8 mouse cellular contexts compared by ENCODE assay signal in genomic region chr4:132211091-132211942, GRCm38 (mm10). TPM values are rescaled to one million over a fixed set of nuclear protein-coding genes. Genes with fewer than 3 reads are reported as not detected.
A peak's percentile ranks its signal among the peaks of the same experiment; 100 is the strongest.
DNase-seq lines count a peak whose midpoint lies in the region; ATAC-seq and TF ChIP-seq lines count a peak whose summit lies in the region.

No protein-coding gene starts in this region.

- H3K4me1 ChIP-seq in intestine, embryonic 14.5 days (replicated peaks; ENCODE audit: control insufficient read depth, insufficient read depth, low read length): peaks cover 18% of the 10 kb centered on the region
- H3K4me1 ChIP-seq in lung, embryonic 14.5 days (ENCODE audit: insufficient read depth): no peaks in the 10 kb centered on the region

- under 1% methylated on average over 75 of the region's 89 CpGs for WGBS in intestine, embryonic 14.5 days
- WGBS in lung, embryonic 14.5 days: under 1% methylated on average over 79 of the region's 89 CpGs

- intact Hi-C loops in left cerebral cortex, postnatal 4 days (cut with DNase I): no loop called here
- intact Hi-C loops in gastrocnemius, adult 2 months (cut with DNase I): no loop called here

- DNase-seq in left cerebral cortex, postnatal 4 days: peak; percentile 27
- no peak for DNase-seq in left cerebral cortex, adult 11 months (ENCODE audit: low spot score)
- DNase-seq in cerebellum, adult 18-20 months: peak; percentile 4 to 19
- DNase-seq in gastrocnemius, adult 2 months: peak; percentile 45
- peak; percentile 76 for DNase-seq in intestine, embryonic 14.5 days (ENCODE audit: low spot score)
- DNase-seq in lung, embryonic 14.5 days: peak; percentile 42
- DNase-seq in retina, embryonic 14.5 days (ENCODE audit: low spot score): peak; percentile 21
- DNase-seq in urinary bladder, postnatal 36 days (ENCODE audit: low spot score in 2 of 2): peak; percentile 15 to 18

- H3K27ac ChIP-seq in gastrocnemius, adult 2 months: peak overlapping the region; percentile 99
- H3K27ac ChIP-seq in intestine, embryonic 14.5 days (ENCODE audit: low read depth): peak overlapping the region; percentile 93
- peak overlapping the region; percentile 93 for H3K27ac ChIP-seq in lung, embryonic 14.5 days (ENCODE audit: low read depth)

- H3K36me3 ChIP-seq in intestine, embryonic 14.5 days (ENCODE audit: control insufficient read depth, insufficient read depth, low read length): peaks cover 33% of the 10 kb centered on the region
- H3K36me3 ChIP-seq in lung, embryonic 14.5 days (ENCODE audit: insufficient read depth): peaks cover 38% of the 10 kb centered on the region

- no peaks in the 10 kb centered on the region for H3K27me3 ChIP-seq in intestine, embryonic 14.5 days (replicated peaks; ENCODE audit: control insufficient read depth, insufficient read depth, low read length)
- H3K27me3 ChIP-seq in lung, embryonic 14.5 days (ENCODE audit: insufficient read depth, low read length): no peaks in the 10 kb centered on the region

- TF ChIP-seq CTCF in gastrocnemius, adult 2 months (IDR thresholded peaks at IDR 0.05): no peak
- TF ChIP-seq CTCF in lung, embryonic 14.5 days (IDR thresholded peaks at IDR 0.05; ENCODE audit: low read depth): no peak

- ATAC-seq in intestine, embryonic 14.5 days (replicated peaks; ENCODE audit: low FRiP score, low TSS enrichment, low read depth): peak; percentile 80
- peak; percentile 81 for ATAC-seq in lung, embryonic 14.5 days (ENCODE audit: insufficient read depth)

- H3K4me2 ChIP-seq in intestine, embryonic 14.5 days (ENCODE audit: low read length): peak overlapping the region; percentile 91
- peak overlapping the region; percentile 74 for H3K4me2 ChIP-seq in lung, embryonic 14.5 days

- no peaks in the 10 kb centered on the region for H3K9me3 ChIP-seq in intestine, embryonic 14.5 days (ENCODE audit: control insufficient read depth, low read length)
- no peaks in the 10 kb centered on the region for H3K9me3 ChIP-seq in lung, embryonic 14.5 days (ENCODE audit: low read depth, low read length)

- H3K4me3 ChIP-seq in gastrocnemius, adult 2 months: peak overlapping the region; percentile 93
- peak overlapping the region; percentile 64 for H3K4me3 ChIP-seq in intestine, embryonic 14.5 days (ENCODE audit: low read depth, low read length)
- peak overlapping the region; percentile 100 for H3K4me3 ChIP-seq in lung, embryonic 14.5 days (ENCODE audit: low read depth, low read length)

- H3K9ac ChIP-seq in intestine, embryonic 14.5 days (ENCODE audit: low read length): peak overlapping the region; percentile 98
- peak overlapping the region; percentile 100 for H3K9ac ChIP-seq in lung, embryonic 14.5 days

RNA-seq across cellular contexts. Expression of gene Ythdf2, which starts 0.8 kb away (rescaled TPM):
- 10 to 100 TPM; 69.2 to 70.6 TPM for total RNA-seq in left cerebral cortex, postnatal 4 days (2021)
- total RNA-seq in gastrocnemius, adult 2 months (2021): 10 to 100 TPM; 27.3 to 27.6 TPM
- polyA plus RNA-seq in intestine, embryonic 14.5 days (2014; fragmentation: Nextera tagmentation; extraction: Ambion mirVana): 100 and 111 TPM in 2 replicates
- polyA plus RNA-seq in lung, embryonic 14.5 days (2014; fragmentation: Nextera tagmentation; extraction: Ambion mirVana): 121 and 132 TPM in 2 replicates

RNA-seq across cellular contexts. Expression of gene Gmeb1, which starts 50.1 kb away (rescaled TPM):
- 10 to 100 TPM; 35.2 to 36.0 TPM for total RNA-seq in left cerebral cortex, postnatal 4 days (2021)
- 10 to 100 TPM in 1 of 2 experiments, 1 to 10 TPM in 1; 8.7 to 10.6 TPM for total RNA-seq in gastrocnemius, adult 2 months (2021)
- 31.6 and 36.0 TPM in 2 replicates for polyA plus RNA-seq in intestine, embryonic 14.5 days (2014; fragmentation: Nextera tagmentation; extraction: Ambion mirVana)
- 33.1 and 39.5 TPM in 2 replicates for polyA plus RNA-seq in lung, embryonic 14.5 days (2014; fragmentation: Nextera tagmentation; extraction: Ambion mirVana)
